Comparison of ENCODE assay signal across 8 mouse cellular contexts in the genomic region with DNA sequence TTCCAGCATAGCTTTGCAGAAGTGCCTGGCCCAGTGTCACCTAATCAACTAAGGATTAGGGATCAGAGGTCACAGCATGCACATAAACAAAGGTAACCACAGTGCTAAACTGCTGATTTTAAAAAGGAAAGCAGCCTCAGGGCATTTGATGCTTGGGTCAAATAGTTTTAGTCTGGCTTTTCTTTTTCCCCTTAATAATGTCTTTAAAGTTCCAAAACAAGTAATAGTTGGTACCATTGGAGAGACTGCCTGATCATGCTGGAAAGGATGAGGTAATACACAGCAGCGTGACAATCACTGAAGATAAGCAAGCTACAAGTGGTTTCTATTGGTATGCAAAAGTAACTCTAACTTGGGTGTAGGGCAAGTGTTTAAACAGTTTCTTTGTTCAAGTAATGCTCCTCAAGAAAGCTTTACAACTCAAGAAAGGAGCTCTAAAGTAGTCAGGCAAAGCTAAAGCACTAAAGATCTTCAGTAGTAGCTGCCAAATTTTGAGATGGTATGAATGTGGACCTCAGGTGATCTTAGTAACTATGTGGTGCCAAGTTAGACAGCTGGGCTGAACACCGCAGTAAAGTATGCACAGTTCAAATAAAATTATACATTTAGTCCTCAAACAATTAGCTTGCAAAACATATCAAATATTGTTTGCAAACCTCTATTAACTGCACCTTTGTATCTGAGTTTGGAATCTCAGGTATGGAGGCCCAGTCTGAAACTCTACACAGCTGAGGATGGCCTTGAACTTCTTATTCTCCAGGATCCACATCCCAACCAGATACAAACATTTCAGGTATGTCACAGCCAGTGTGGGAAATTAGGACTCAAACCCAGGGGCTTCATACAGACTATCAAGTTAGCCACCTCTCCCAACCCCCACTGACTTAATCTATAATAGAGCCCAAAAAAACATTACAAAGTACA. TPM values are rescaled to one million over a fixed set of nuclear protein-coding genes. Genes with fewer than 3 reads are reported as not detected.
DNase-seq lines count a peak whose midpoint lies in the region; ATAC-seq and TF ChIP-seq lines count a peak whose summit lies in the region.

No protein-coding gene starts in this region.

- no peak for ATAC-seq in forebrain, embryonic 14.5 days
- ATAC-seq in forebrain, embryonic 16.5 days: no peak
- ATAC-seq in lung, embryonic 14.5 days (ENCODE audit: insufficient read depth): no peak
- no peak for ATAC-seq in heart, embryonic 16.5 days (replicated peaks; ENCODE audit: extremely low read depth, insufficient read depth, low FRiP score)

- peaks cover 11% of the 10 kb centered on the region; the same call in 1 of the 2 replicates for H3K36me3 ChIP-seq in forebrain, embryonic 14.5 days (ENCODE audit: control insufficient read depth, insufficient read depth, low read length)
- no peaks in the 10 kb centered on the region for H3K36me3 ChIP-seq in forebrain, embryonic 16.5 days (ENCODE audit: control insufficient read depth, insufficient read depth)
- H3K36me3 ChIP-seq in lung, embryonic 14.5 days (ENCODE audit: insufficient read depth): peaks cover 43% of the 10 kb centered on the region
- peaks cover 2% of the 10 kb centered on the region; the same call in 1 of the 2 replicates for H3K36me3 ChIP-seq in heart, embryonic 16.5 days (ENCODE audit: control insufficient read depth, insufficient read depth)
- no peaks in the 10 kb centered on the region for H3K36me3 ChIP-seq in macrophage (ENCODE audit: inconsistent target)

- no peaks in the 10 kb centered on the region for H3K27me3 ChIP-seq in forebrain, embryonic 14.5 days (replicated peaks; ENCODE audit: control insufficient read depth, insufficient read depth, low read length)
- H3K27me3 ChIP-seq in forebrain, embryonic 16.5 days (replicated peaks; ENCODE audit: control insufficient read depth, insufficient read depth, low read length): no peaks in the 10 kb centered on the region
- no peaks in the 10 kb centered on the region for H3K27me3 ChIP-seq in lung, embryonic 14.5 days (ENCODE audit: insufficient read depth, low read length)
- H3K27me3 ChIP-seq in heart, embryonic 16.5 days (ENCODE audit: control insufficient read depth, insufficient read depth, low read length): no peaks in the 10 kb centered on the region

- no peak overlapping the region for H3K27ac ChIP-seq in forebrain, embryonic 14.5 days (ENCODE audit: low read depth, low read length)
- H3K27ac ChIP-seq in forebrain, embryonic 16.5 days (ENCODE audit: low read length): no peak overlapping the region
- H3K27ac ChIP-seq in lung, embryonic 14.5 days (ENCODE audit: low read depth): peak overlapping the region; percentile 67
- H3K27ac ChIP-seq in heart, embryonic 16.5 days (ENCODE audit: low read length): peak overlapping the region; percentile 70
- 0 out of 2 replicates have a peak overlapping the region, but pooled peaks have one; percentile 85 for H3K27ac ChIP-seq in macrophage

- peaks cover 42% of the 10 kb centered on the region for H3K4me1 ChIP-seq in forebrain, embryonic 14.5 days (ENCODE audit: control insufficient read depth, insufficient read depth, low read length)
- peaks cover 59% of the 10 kb centered on the region for H3K4me1 ChIP-seq in forebrain, embryonic 16.5 days (replicated peaks; ENCODE audit: control insufficient read depth, insufficient read depth, low read length)
- H3K4me1 ChIP-seq in lung, embryonic 14.5 days (ENCODE audit: insufficient read depth): peaks cover 28% of the 10 kb centered on the region
- H3K4me1 ChIP-seq in heart, embryonic 16.5 days (ENCODE audit: control insufficient read depth, insufficient read depth, low read length): peaks cover 50% of the 10 kb centered on the region

- H3K9ac ChIP-seq in forebrain, embryonic 14.5 days (ENCODE audit: low read length): no peak overlapping the region
- no peak overlapping the region for H3K9ac ChIP-seq in forebrain, embryonic 16.5 days (replicated peaks; ENCODE audit: low read depth, low read length)
- H3K9ac ChIP-seq in lung, embryonic 14.5 days: no peak overlapping the region; the same call in none of the 2 replicates
- H3K9ac ChIP-seq in heart, embryonic 16.5 days (ENCODE audit: low read length): peak overlapping the region; percentile 20; the same call in 1 of the 2 replicates

- no peak overlapping the region for H3K4me3 ChIP-seq in forebrain, embryonic 14.5 days (ENCODE audit: low read depth, low read length)
- H3K4me3 ChIP-seq in forebrain, embryonic 16.5 days (replicated peaks; ENCODE audit: low read length): no peak overlapping the region
- no peak overlapping the region for H3K4me3 ChIP-seq in lung, embryonic 14.5 days (ENCODE audit: low read depth, low read length)
- no peak overlapping the region for H3K4me3 ChIP-seq in heart, embryonic 16.5 days (ENCODE audit: low read length)
- no peak overlapping the region for H3K4me3 ChIP-seq in macrophage (ENCODE audit: inconsistent target)

- peaks cover 97% of the 10 kb centered on the region for H3K79me2 ChIP-seq in macrophage (ENCODE audit: inconsistent target)

- H3K4me2 ChIP-seq in forebrain, embryonic 14.5 days (ENCODE audit: low read length): 0 out of 2 replicates have a peak overlapping the region, but pooled peaks have one; percentile 16
- H3K4me2 ChIP-seq in forebrain, embryonic 16.5 days (ENCODE audit: low read length): no peak overlapping the region
- H3K4me2 ChIP-seq in lung, embryonic 14.5 days: peak overlapping the region; percentile 38; the same call in 1 of the 2 replicates
- peak overlapping the region; percentile 20; the same call in 1 of the 2 replicates for H3K4me2 ChIP-seq in heart, embryonic 16.5 days (ENCODE audit: low read depth, low read length)

- no peak for DNase-seq in forebrain, embryonic 14.5 days (ENCODE audit: low spot score)
- DNase-seq in lung, embryonic 14.5 days: no peak
- DNase-seq in lung, postnatal 25 days (ENCODE audit: low spot score): no peak
- no peak for DNase-seq in right cerebral cortex, postnatal 36 days (ENCODE audit: low spot score in 2 of 2)
- DNase-seq in right cerebral cortex, postnatal 25 days: no peak

- no peaks in the 10 kb centered on the region for H3K9me3 ChIP-seq in forebrain, embryonic 14.5 days (replicated peaks; ENCODE audit: control insufficient read depth, low read length)
- no peaks in the 10 kb centered on the region for H3K9me3 ChIP-seq in forebrain, embryonic 16.5 days (ENCODE audit: control insufficient read depth, low read length)
- no peaks in the 10 kb centered on the region for H3K9me3 ChIP-seq in lung, embryonic 14.5 days (ENCODE audit: low read depth, low read length)
- H3K9me3 ChIP-seq in heart, embryonic 16.5 days (replicated peaks; ENCODE audit: control insufficient read depth, low read length): no peaks in the 10 kb centered on the region

- 48% methylated on average over 2 of the region's 2 CpGs for WGBS in forebrain, embryonic 14.5 days
- 33% methylated on average over 2 of the region's 2 CpGs for WGBS in forebrain, embryonic 16.5 days
- WGBS in lung, embryonic 14.5 days: 55% methylated on average over 2 of the region's 2 CpGs
- WGBS in heart, embryonic 16.5 days: 33% methylated on average over 2 of the region's 2 CpGs
- WGBS in macrophage (ENCODE audit: missing documents): 81% methylated on average over 2 of the region's 2 CpGs

- no peak for TF ChIP-seq CTCF in lung, embryonic 14.5 days (IDR thresholded peaks at IDR 0.05; ENCODE audit: low read depth)

RNA-seq across cellular contexts. Expression of a gene that starts 6.4 kb away (rescaled TPM):
- polyA plus RNA-seq in forebrain, embryonic 14.5 days (2014; fragmentation: Nextera tagmentation; extraction: Ambion mirVana): 40.2 and 43.4 TPM in 2 replicates
- 56.8 and 60.2 TPM in 2 replicates for polyA plus RNA-seq in forebrain, embryonic 16.5 days (2015; fragmentation: Nextera tagmentation; extraction: Ambion mirVana)
- polyA plus RNA-seq in lung, embryonic 14.5 days (2014; fragmentation: Nextera tagmentation; extraction: Ambion mirVana): 58.7 and 62.1 TPM in 2 replicates
- 33.1 and 36.5 TPM in 2 replicates for polyA plus RNA-seq in heart, embryonic 16.5 days (2015; fragmentation: Nextera tagmentation; extraction: Ambion mirVana)
- 100 to 1,000 TPM; 403 to 732 (median 510) TPM for total RNA-seq in macrophage (2018; cell fraction: chromatin; rRNA removed)
- total RNA-seq in macrophage (2018; cell fraction: cytosol; rRNA removed): 10 to 100 TPM; 21.1 to 41.7 (median 26.6) TPM
- 100 to 1,000 TPM; 110 to 331 (median 224) TPM for total RNA-seq in macrophage (2018; cell fraction: nucleus; rRNA removed)
- 11.4 to 34.5 TPM (median 15.8 TPM) in 3 replicates for polyA plus RNA-seq in macrophage (2018)

Comparison
In these comparisons a context has a peak if more than half of its experiments do, and no peak if none do; other contexts are left out.
1. H3K27ac ChIP-seq: peak in lung, embryonic 14.5 days (single experiment), heart, embryonic 16.5 days (single experiment) and macrophage (single experiment); none in forebrain, embryonic 14.5 days (single experiment) and forebrain, embryonic 16.5 days (single experiment).